Mouse (Mus musculus) heart, embryonic 11.5 days (tissue): ENCODE results near the gene Ccz1. TPM values are rescaled to one million over a fixed set of nuclear protein-coding genes. Genes with fewer than 3 reads are reported as not detected.

Experiments
- ATAC-seq: fragments of 200-750 bp; cut with Nextera tagmentation; replicated peaks from 2 replicates; pipeline ENCODE4 v1.8.0; 2017; ENCODE audit warnings: moderate library complexity; ENCODE audit not compliant: insufficient number of reproducible peaks, low FRiP score, low TSS enrichment
- H3K27ac ChIP-seq: fragments of 300-500 bp; sonication (generic); 2 replicates; pipeline ENCODE4 v1.5.1; 2014; ENCODE audit warnings: mild to moderate bottlenecking, low read depth, low read length
- H3K27me3 ChIP-seq: fragments of 300-500 bp; sonication (generic); 2 replicates; pipeline ENCODE4 v1.6.1; 2014; ENCODE audit warnings: mild to moderate bottlenecking, low read length, mixed read lengths; ENCODE audit not compliant: control insufficient read depth, insufficient read depth
- H3K36me3 ChIP-seq: fragments of 300-500 bp; sonication (generic); 2 replicates; pipeline ENCODE4 v1.6.1; 2014; ENCODE audit warnings: mild to moderate bottlenecking, low read length, moderate library complexity, mixed read lengths; ENCODE audit not compliant: control insufficient read depth, insufficient read depth
- H3K4me1 ChIP-seq: fragments of 300-500 bp; sonication (generic); 2 replicates; pipeline ENCODE4 v1.6.1; 2014; ENCODE audit warnings: low read length; ENCODE audit not compliant: control insufficient read depth, insufficient read depth
- H3K4me2 ChIP-seq: fragments of 300-500 bp; sonication (generic); 2 replicates; pipeline ENCODE4 v1.6.1; 2014; ENCODE audit warnings: mild to moderate bottlenecking, moderate library complexity
- H3K4me3 ChIP-seq: fragments of 300-500 bp; sonication (generic); 2 replicates; pipeline ENCODE4 v1.5.1; 2014; ENCODE audit warnings: low read depth, low read length
- H3K9ac ChIP-seq: fragments of 300-500 bp; sonication (generic); 2 replicates; pipeline ENCODE4 v1.6.1; 2014; ENCODE audit warnings: mild to moderate bottlenecking, low read depth, low read length, moderate library complexity
- H3K9me3 ChIP-seq: fragments of 300-500 bp; sonication (generic); replicated peaks from 2 replicates; pipeline ENCODE4 v1.6.1; 2016; ENCODE audit warnings: low read length; ENCODE audit not compliant: control insufficient read depth
- WGBS: fragments of 180-500 bp; shearing (Covaris S2); extraction: QIAGEN DNeasy Blood & Tissue Kit; methylation state at CpG from one replicate; pipeline ENCODE4 v1.1.7; 2014; ENCODE audit not compliant: insufficient replicate concordance; 5-methylcytosine and 5-hydroxymethylcytosine counted together
- polyA plus RNA-seq: library from polyadenylated mRNA; unstranded; fragments of >200 nt; fragmentation: Nextera tagmentation; extraction: Ambion mirVana; gene quantifications from 2 replicates; pipeline ENCODE4 v1.2.1, GENCODE M21; 2014

The Ccz1 gene
- 67.2 and 72.1 TPM in 2 replicates for polyA plus RNA-seq

DNA sequence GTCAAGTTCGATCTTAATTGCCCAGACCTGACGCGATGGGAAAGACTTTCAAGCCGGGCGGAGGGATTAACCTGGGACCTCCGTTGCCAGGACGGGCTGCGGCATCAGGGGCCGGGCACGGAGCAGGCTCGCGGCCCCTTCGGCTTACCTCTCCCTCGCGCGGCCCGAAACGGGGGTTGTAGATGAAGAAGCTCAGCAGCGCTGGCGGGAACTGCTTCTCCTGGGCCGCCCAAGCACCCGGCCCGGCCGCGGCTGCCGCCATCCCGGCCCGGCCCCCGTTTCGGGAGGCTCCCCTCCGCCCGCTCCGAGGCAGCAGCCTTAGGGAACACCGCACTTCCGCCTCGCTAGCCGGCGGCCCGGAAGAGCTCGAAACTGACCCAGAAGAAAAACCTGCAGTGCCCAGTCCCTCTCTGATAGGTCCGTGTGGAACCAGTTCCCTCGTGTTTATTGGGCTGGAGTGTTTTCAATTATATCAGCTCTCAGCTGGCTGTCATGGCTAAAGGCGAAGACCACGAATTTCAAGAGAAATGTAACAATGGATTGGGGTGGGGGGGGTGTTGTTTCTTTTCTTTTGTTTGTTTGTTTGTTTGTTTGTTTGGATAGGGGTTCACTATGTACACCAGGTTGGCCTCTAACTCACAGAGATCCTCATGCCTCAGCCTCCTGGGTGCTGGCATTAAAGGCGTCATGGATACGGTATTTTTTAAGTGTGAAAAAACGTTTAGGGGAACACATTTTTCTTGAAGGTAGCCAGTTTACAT lies at the start of gene Ccz1:
Gene Ccz1 (minus strand): TSS at position 327 of the 761 bp plus-strand sequence.
- WGBS = 3% methylated on average over 47 of the region's 47 CpGs
- Histone ChIP-seq H3K4me3 (peak within 1 kb of the TSS; percentile 84), H3K9ac (peak within 1 kb of the TSS; percentile 87), H3K4me2 (peak within 1 kb of the TSS; percentile 43), H3K27me3 (no peaks in the 10 kb centered on the region), H3K36me3 (peaks cover 5% of the 10 kb centered on the region), H3K27ac (peak within 1 kb of the TSS; percentile 57), H3K4me1 (0 out of 2 replicates have a peak, but pooled peaks cover 3% of the 10 kb centered on the region), H3K9me3 (no peaks in the 10 kb centered on the region)
- peak; percentile 96 for ATAC-seq

DNA sequence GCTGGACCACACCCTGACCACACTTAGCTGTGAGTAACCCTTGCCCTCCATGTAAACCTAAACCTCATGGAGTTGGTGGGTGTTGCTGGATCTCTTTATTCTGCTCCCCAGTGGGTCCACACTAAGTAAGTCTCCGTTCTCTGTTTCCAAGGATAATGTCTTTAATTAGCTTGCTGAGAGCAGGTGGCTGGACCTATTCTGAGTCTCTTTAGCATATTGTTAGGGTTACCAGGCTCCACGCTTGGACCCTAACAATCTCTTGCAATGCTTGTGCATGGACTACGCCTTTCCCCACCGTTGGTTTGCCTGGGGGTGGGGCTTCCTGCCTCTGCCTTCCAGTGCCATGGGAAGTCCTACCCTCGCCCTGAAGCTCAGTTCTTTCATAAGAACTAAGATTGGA lies 49.4 kb upstream of the Ccz1 start:
- Histone ChIP-seq H3K27ac (no peak overlapping the region), H3K27me3 (no peaks in the 10 kb centered on the region)
- 64% methylated on average over 5 of the region's 5 CpGs for WGBS

DNA sequence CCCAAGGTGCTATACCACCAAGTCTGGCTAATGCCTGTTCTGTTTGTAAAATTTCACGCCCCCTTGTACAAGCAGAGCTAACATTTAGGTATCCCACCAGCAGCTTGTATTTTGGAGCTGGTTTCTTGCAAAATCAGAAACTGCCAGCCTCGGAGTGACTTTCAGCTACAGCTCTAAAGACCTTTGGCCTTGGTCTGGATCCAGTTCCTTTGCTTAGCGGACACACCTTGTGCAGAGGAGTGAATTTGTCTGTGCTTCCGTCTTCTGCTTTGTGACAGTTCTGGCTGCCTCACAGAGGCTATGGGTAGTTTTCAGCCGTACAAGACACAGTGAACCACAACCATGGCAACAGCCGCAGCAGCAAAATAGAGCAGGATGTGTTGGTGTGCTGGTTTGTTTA lies 39.7 kb upstream of the Ccz1 start:
- no peak overlapping the region for H3K27ac ChIP-seq
- H3K4me3 ChIP-seq = no peak overlapping the region
- no peak overlapping the region for H3K9ac ChIP-seq
- no peaks in the 10 kb centered on the region for H3K4me1 ChIP-seq
- no peaks in the 10 kb centered on the region for H3K9me3 ChIP-seq
- WGBS = 82% methylated on average over 6 of the region's 6 CpGs
- no peak for ATAC-seq
- H3K36me3 ChIP-seq = no peaks in the 10 kb centered on the region
- H3K27me3 ChIP-seq = no peaks in the 10 kb centered on the region
- H3K4me2 ChIP-seq = no peak overlapping the region

More for the DNA sequence above, 49.4 kb upstream of the Ccz1 start:
- no peak for ATAC-seq
- no peak overlapping the region for H3K4me3 ChIP-seq
- H3K9ac ChIP-seq = no peak overlapping the region
- H3K4me2 ChIP-seq = no peak overlapping the region
- no peaks in the 10 kb centered on the region for H3K36me3 ChIP-seq
- H3K9me3 ChIP-seq = peaks cover 4% of the 10 kb centered on the region; the same call in 1 of the 2 replicates
- H3K4me1 ChIP-seq = no peaks in the 10 kb centered on the region

DNA sequence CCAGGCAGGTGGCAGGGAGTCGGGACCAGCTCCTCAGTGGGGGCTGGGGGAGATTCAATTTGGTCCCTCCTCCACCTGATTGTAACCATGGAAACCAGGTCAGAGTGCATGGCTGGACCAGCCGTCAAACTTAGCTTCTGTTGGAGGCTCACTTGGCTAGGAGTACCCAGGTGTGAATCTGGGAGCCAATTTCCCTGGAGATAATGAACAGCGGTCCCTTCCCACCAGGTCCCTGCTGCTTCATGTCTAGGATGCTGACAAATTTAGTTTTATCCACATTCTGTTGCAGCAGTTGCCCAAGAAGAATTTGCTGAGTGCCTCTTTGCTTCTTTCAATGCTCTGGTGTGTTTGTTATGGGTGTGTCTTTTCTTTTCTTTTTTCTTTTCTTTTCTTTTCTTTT lies 38.8 kb upstream of the Ccz1 start:
- H3K4me2 ChIP-seq = no peak overlapping the region
- no peak for ATAC-seq
- no peaks in the 10 kb centered on the region for H3K9me3 ChIP-seq
- no peak overlapping the region for H3K27ac ChIP-seq
- H3K27me3 ChIP-seq = no peaks in the 10 kb centered on the region
- no peak overlapping the region for H3K9ac ChIP-seq
- H3K4me1 ChIP-seq = no peaks in the 10 kb centered on the region
- H3K36me3 ChIP-seq = no peaks in the 10 kb centered on the region
- no peak overlapping the region for H3K4me3 ChIP-seq
- WGBS = 34% methylated on average over 3 of the region's 3 CpGs

DNA sequence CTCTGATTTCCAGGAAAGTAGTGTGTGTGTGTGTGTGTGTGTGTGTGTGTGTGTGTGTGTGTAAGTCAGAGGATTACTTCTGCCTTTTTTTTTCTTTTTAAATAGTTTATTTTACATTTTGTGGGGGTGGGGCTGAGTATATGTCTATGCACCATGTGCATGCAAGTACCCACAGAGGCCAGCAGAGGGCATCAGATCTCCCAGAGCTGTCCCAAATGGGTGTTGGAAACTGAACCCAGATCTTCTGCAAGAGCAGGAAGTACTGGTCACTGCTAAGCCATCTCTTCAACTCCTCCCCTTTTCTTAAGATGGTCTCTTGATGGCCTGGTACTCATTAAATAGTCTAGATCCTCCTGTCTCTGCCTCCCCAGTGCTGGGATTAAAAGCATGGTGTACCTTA lies 36.6 kb upstream of the Ccz1 start:
- Histone ChIP-seq H3K4me1 (no peaks in the 10 kb centered on the region), H3K27ac (no peak overlapping the region), H3K4me3 (no peak overlapping the region), H3K9ac (no peak overlapping the region), H3K9me3 (no peaks in the 10 kb centered on the region), H3K27me3 (no peaks in the 10 kb centered on the region), H3K36me3 (no peaks in the 10 kb centered on the region), H3K4me2 (no peak overlapping the region)
- ATAC-seq = no peak

DNA sequence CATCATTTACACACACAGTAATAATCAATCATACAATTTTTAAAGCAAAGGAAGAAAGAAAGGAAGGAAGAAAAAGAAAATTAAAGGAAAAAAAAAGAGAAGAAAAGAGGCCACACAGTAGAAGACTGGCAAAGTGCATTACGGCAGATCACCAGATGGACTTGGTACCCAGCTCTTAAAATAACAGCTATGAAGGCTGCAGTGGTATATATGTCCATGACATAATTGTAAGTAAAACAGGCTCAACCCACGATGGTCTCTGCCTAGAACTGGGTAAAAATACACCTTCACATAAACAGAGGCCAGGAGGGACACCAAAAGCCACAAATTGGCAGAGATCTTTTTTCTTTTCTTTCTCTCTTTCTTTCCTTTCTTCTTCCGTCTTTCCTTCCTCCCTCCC lies 35.2 kb upstream of the Ccz1 start:
- WGBS = 75% methylated on average over 3 of the region's 3 CpGs
- Histone ChIP-seq H3K27me3 (no peaks in the 10 kb centered on the region), H3K27ac (no peak overlapping the region), H3K9ac (no peak overlapping the region), H3K9me3 (no peaks in the 10 kb centered on the region), H3K4me3 (no peak overlapping the region), H3K36me3 (no peaks in the 10 kb centered on the region), H3K4me2 (no peak overlapping the region), H3K4me1 (no peaks in the 10 kb centered on the region)
- no peak for ATAC-seq

DNA sequence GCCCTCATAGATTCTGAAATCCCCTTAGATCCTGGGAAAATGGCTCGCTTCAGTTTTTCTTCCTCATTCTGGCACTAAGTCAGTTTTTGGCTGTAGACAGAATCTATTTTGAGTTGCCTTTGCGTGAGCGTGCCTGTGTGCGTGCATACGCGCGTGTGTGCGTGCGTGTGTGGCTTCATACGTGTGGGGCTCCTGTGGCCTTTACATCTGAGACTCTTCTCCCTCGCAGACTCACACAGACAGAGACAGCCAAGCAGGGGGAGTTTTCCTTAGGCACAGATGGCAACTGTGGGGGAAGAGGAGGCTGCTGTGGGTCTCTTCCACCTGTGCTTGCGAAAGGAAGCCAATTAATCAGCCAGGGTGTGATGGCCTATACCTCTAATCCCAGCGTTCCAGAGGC lies 32.6 kb upstream of the Ccz1 start:
- H3K4me3 ChIP-seq = no peak overlapping the region
- H3K27ac ChIP-seq = no peak overlapping the region
- no peak overlapping the region for H3K9ac ChIP-seq
- H3K4me1 ChIP-seq = no peaks in the 10 kb centered on the region
- H3K27me3 ChIP-seq = no peaks in the 10 kb centered on the region
- no peak overlapping the region for H3K4me2 ChIP-seq
- no peaks in the 10 kb centered on the region for H3K36me3 ChIP-seq
- WGBS = 67% methylated on average over 13 of the region's 13 CpGs
- H3K9me3 ChIP-seq = no peaks in the 10 kb centered on the region
- no peak for ATAC-seq

DNA sequence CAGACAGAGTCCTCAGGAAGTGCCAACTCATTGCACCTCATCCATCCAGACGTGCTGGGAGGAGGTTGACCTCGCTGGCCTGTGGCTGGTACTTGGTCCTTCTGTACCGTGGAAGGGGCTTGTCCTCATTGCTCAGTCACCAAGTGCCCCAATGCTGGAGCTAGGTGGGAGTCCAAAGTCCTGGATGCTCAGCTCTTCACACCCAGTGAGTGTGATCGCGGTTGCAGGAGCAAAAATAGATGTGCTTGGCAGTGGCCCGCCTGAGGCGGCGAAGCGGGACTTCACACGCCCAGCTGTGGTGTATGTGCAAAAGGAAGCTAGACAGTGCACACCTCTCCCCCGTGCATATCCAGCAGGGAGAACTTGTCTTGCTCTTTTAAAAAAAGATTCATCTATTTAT lies 28.5 kb upstream of the Ccz1 start:
- Histone ChIP-seq H3K27me3 (no peaks in the 10 kb centered on the region), H3K4me2 (no peak overlapping the region), H3K4me3 (no peak overlapping the region), H3K27ac (no peak overlapping the region), H3K9ac (no peak overlapping the region), H3K9me3 (no peaks in the 10 kb centered on the region), H3K4me1 (no peaks in the 10 kb centered on the region), H3K36me3 (no peaks in the 10 kb centered on the region)
- 83% methylated on average over 11 of the region's 11 CpGs for WGBS
- no peak for ATAC-seq

DNA sequence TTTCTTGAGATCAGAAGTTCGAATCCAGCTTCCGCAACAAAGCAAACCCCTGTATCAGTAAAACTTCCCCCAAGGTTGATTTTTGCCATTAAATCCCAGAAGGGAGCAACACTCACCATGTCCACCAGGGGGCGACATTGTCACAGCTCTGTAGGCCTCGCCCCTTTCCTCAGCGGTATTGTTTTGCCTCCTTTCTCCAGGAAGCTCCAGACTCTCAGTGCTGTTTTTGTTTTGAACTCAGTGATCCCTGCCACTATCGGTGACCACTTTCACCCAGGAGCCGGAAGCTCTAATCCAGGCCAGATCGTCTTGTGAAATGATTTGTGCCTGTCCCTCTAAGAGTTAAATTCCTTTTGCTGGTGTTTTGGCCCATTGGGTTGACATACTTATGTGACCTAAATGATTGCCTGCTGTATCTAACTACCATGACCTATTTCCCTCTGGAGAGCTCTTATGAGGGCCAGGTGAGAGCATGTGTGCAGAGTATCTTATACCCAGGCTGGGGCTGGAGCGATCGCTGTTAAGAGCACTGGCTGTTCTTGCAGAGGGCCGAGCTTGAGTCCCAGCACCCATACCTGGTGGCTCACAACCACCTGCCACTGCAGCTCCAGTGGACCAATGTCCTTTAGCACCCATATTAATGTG lies 26.2 kb upstream of the Ccz1 start:
- Histone ChIP-seq H3K4me1 (no peaks in the 10 kb centered on the region), H3K4me2 (no peak overlapping the region), H3K27ac (no peak overlapping the region), H3K9me3 (no peaks in the 10 kb centered on the region), H3K27me3 (no peaks in the 10 kb centered on the region), H3K36me3 (no peaks in the 10 kb centered on the region), H3K9ac (no peak overlapping the region), H3K4me3 (no peak overlapping the region)
- no peak for ATAC-seq
- 45% methylated on average over 11 of the region's 11 CpGs for WGBS
